Mouse (Mus musculus) MEL (cell line): ENCODE results near the gene Kif3b. TPM values are rescaled to one million over a fixed set of nuclear protein-coding genes. Genes with fewer than 3 reads are reported as not detected.

Experiments used
- DNase-seq: peaks from one replicate; pipeline ENCODE4 v3.0.0; 2011; ENCODE audit warnings: low read depth, low spot score
- H3K27ac ChIP-seq: 2 replicates; pipeline ENCODE4 v1.5.1; 2012; ENCODE audit warnings: low read depth, mild to moderate bottlenecking, control low read depth, low read length, moderate library complexity; ENCODE audit not compliant: control insufficient read depth
- H3K27me3 ChIP-seq, 2 experiments: fragments of 150-350 bp in 1 of 2; sonication (generic) in 1 of 2; 2 replicates each; pipeline ENCODE4 v1.6.1; 2012; ENCODE audit warnings: low read length in 2 of 2, mild to moderate bottlenecking in 2 of 2, improper control_type of control experiment in 1 of 2, moderate library complexity in 1 of 2; ENCODE audit not compliant: insufficient read depth in 2 of 2, control insufficient read depth in 1 of 2
- H3K36me3 ChIP-seq, 2 experiments: 2 replicates each; pipeline ENCODE4 v1.6.1; 2012 to 2014; ENCODE audit warnings: low read length in 2 of 2, improper control_type of control experiment in 1 of 2, inconsistent platforms in 1 of 2, mild to moderate bottlenecking in 1 of 2; ENCODE audit not compliant: insufficient read depth in 2 of 2, control insufficient read depth in 1 of 2
- H3K4me1 ChIP-seq, 2 experiments: fragments of 150-350 bp in 1 of 2; sonication (generic) in 1 of 2; 2 replicates each; pipeline ENCODE4 v1.6.1; 2012; ENCODE audit warnings: low read length in 2 of 2, improper control_type of control experiment in 1 of 2, mild to moderate bottlenecking in 1 of 2; ENCODE audit not compliant: insufficient read depth in 2 of 2, control insufficient read depth in 1 of 2
- H3K4me3 ChIP-seq, 2 experiments: fragments of 150-350 bp in 1 of 2; sonication (generic) in 1 of 2; 2 replicates each; pipeline ENCODE4 v1.5.1; 2012; ENCODE audit warnings: low read depth in 2 of 2, low read length in 2 of 2, mild to moderate bottlenecking in 2 of 2, moderate library complexity in 2 of 2, control low read depth in 1 of 2, improper control_type of control experiment in 1 of 2; ENCODE audit not compliant: control insufficient read depth in 1 of 2, insufficient read depth in 1 of 2
- H3K79me2 ChIP-seq: 2 replicates; pipeline ENCODE4 v1.6.1; 2012; ENCODE audit warnings: mild to moderate bottlenecking, low read length, moderate library complexity; ENCODE audit not compliant: control insufficient read depth, poor library complexity, insufficient read depth
- H3K9ac ChIP-seq: 2 replicates; pipeline ENCODE4 v1.6.1; 2012; ENCODE audit warnings: low read depth, mild to moderate bottlenecking, control low read depth, low read length, moderate library complexity; ENCODE audit not compliant: control insufficient read depth, poor library complexity, severe bottlenecking
- H3K9me3 ChIP-seq: fragments of 150-350 bp; sonication (generic); replicated peaks from 2 replicates; pipeline ENCODE4 v1.6.1; 2012; ENCODE audit warnings: mild to moderate bottlenecking, low read length, improper control_type of control experiment, moderate library complexity; ENCODE audit not compliant: insufficient read depth
- BHLHE40 ChIP-seq: IDR thresholded peaks from 2 replicates; pipeline ENCODE4 v1.6.1; 2012; ENCODE audit warnings: low read depth, mild to moderate bottlenecking, inconsistent platforms, low read length, improper control_type of control experiment, borderline replicate concordance
- CHD1 ChIP-seq: IDR thresholded peaks from 2 replicates; pipeline ENCODE4 v1.6.1; 2012; ENCODE audit warnings: low read depth, mild to moderate bottlenecking, inconsistent platforms, low read length, improper control_type of control experiment
- E2F4 ChIP-seq: IDR thresholded peaks from 2 replicates; pipeline ENCODE4 v1.6.1; 2011; ENCODE audit warnings: low read depth, low read length, improper control_type of control experiment, borderline replicate concordance
- EP300 ChIP-seq, 2 experiments: IDR thresholded peaks; 2 replicates each; pipeline ENCODE4 v1.6.1; 2011; ENCODE audit warnings: improper control_type of control experiment in 2 of 2, low read length in 2 of 2, low read depth in 1 of 2, mild to moderate bottlenecking in 1 of 2
- ETS1 ChIP-seq: IDR thresholded peaks from 2 replicates; pipeline ENCODE4 v1.6.1; 2012; ENCODE audit warnings: low read depth, mild to moderate bottlenecking, inconsistent platforms, low read length, improper control_type of control experiment, moderate library complexity
- GATA1 ChIP-seq: IDR thresholded peaks from 2 replicates; pipeline ENCODE4 v1.6.1; 2011; ENCODE audit warnings: low read depth, low read length, improper control_type of control experiment
- MAX ChIP-seq: IDR thresholded peaks from 2 replicates; pipeline ENCODE4 v1.6.1; 2011; ENCODE audit warnings: low read length, improper control_type of control experiment
- MXI1 ChIP-seq: IDR thresholded peaks from 2 replicates; pipeline ENCODE4 v1.6.1; 2011; ENCODE audit warnings: mild to moderate bottlenecking, low read depth, low read length, improper control_type of control experiment
- MYC ChIP-seq: IDR thresholded peaks from 2 replicates; pipeline ENCODE4 v1.6.1; 2011; ENCODE audit warnings: low read depth, mild to moderate bottlenecking, low read length, improper control_type of control experiment, moderate library complexity
- POLR2AphosphoS5 ChIP-seq: IDR thresholded peaks from 2 replicates; pipeline ENCODE4 v1.6.1; 2012; ENCODE audit warnings: low read depth, borderline replicate concordance, mild to moderate bottlenecking, inconsistent platforms, low read length, moderate library complexity, mixed read lengths
- RCOR1 ChIP-seq: IDR thresholded peaks from 2 replicates; pipeline ENCODE4 v1.6.1; 2012; ENCODE audit warnings: low read depth, mild to moderate bottlenecking, inconsistent platforms, low read length, improper control_type of control experiment
- TAL1 ChIP-seq: IDR thresholded peaks from 2 replicates; pipeline ENCODE4 v1.6.1; 2012; ENCODE audit warnings: mild to moderate bottlenecking, inconsistent platforms, low read length, moderate library complexity, mixed read lengths
- TBP ChIP-seq: IDR thresholded peaks from 2 replicates; pipeline ENCODE4 v1.8.0; 2011; ENCODE audit warnings: low read depth, low read length, improper control_type of control experiment
- TCF12 ChIP-seq: IDR thresholded peaks from 2 replicates; pipeline ENCODE4 v1.6.1; 2014; ENCODE audit warnings: low read depth, mild to moderate bottlenecking, inconsistent platforms, low read length, improper control_type of control experiment, moderate library complexity
- USF1 ChIP-seq: IDR thresholded peaks from 2 replicates; pipeline ENCODE4 v1.6.1; 2014; ENCODE audit warnings: low read depth, mild to moderate bottlenecking, inconsistent platforms, low read length, improper control_type of control experiment, moderate library complexity
- ZNF384 ChIP-seq: IDR thresholded peaks from 2 replicates; pipeline ENCODE4 v1.6.1; 2012; ENCODE audit warnings: low read depth, mild to moderate bottlenecking, inconsistent platforms, low read length, improper control_type of control experiment
- polyA plus RNA-seq, 2 experiments: library from polyadenylated mRNA; stranded (reverse) in 1 of 2; unstranded in 1 of 2; fragments of >175 nt in 1 of 2; fragments of >200 nt in 1 of 2; gene quantifications; 2 replicates each; pipeline versions ENCODE4 v1.2.1 to v1.2.4; 2012; ENCODE audit warnings: low replicate concordance in 2 of 2, low read depth in 1 of 2; ENCODE audit not compliant: insufficient read length in 2 of 2, insufficient read depth in 1 of 2, missing spikeins in 1 of 2
- total RNA-seq: library from RNA; depleted of rRNA; stranded (reverse); fragments of 300-350 nt; gene quantifications from 2 replicates; pipeline ENCODE4 v1.2.3, GENCODE M21; 2012

The Kif3b gene
- total and polyA plus RNA-seq, 3 experiments: 11.0 to 34.2 (median 17.9) TPM

GRCm38 (mm10) chr2:153286524-153286923, 4.7 kb upstream of the Kif3b start:
- peak; percentile 69 for DNase-seq
- no peak overlapping the region for H3K27ac ChIP-seq
- H3K79me2 ChIP-seq: peaks cover 2% of the 10 kb centered on the region
- peak; percentile 53; the same call in 1 of the 2 replicates for TF ChIP-seq TCF12
- TF ChIP-seq ETS1: 0 out of 2 replicates have a peak, but pooled peaks have one; percentile 15
- no peak for TF ChIP-seq POLR2AphosphoS5
- TF ChIP-seq BHLHE40: no peak
- peak; percentile 55; the same call in 1 of the 2 replicates for TF ChIP-seq MYC
- peak; percentile 83 for TF ChIP-seq RCOR1
- TF ChIP-seq TAL1: peak; percentile 71
- peak; percentile 63 for TF ChIP-seq GATA1
- peak; percentile 63 to 64; a peak in 2 of 4 replicates for TF ChIP-seq EP300 (IDR thresholded peaks at IDR 0.05; ENCODE audit: low read depth in 1 of 2, low read length in 2 of 2)
- no peak for TF ChIP-seq ZNF384
- no peak for TF ChIP-seq MXI1
- TF ChIP-seq, all 39 proteins: peak for 7
- no peaks in the 10 kb centered on the region for H3K27me3 ChIP-seq
- no peak overlapping the region for H3K9ac ChIP-seq
- peaks cover 0 to 30% of the 10 kb centered on the region in 2 experiments; a peak in 2 of 4 replicates for H3K4me1 ChIP-seq
- H3K4me3 ChIP-seq: no peak overlapping the region
- no peaks in the 10 kb centered on the region for H3K9me3 ChIP-seq
- H3K36me3 ChIP-seq: peaks cover 0 to 12% of the 10 kb centered on the region in 2 experiments; a peak in 2 of 4 replicates

DNA sequence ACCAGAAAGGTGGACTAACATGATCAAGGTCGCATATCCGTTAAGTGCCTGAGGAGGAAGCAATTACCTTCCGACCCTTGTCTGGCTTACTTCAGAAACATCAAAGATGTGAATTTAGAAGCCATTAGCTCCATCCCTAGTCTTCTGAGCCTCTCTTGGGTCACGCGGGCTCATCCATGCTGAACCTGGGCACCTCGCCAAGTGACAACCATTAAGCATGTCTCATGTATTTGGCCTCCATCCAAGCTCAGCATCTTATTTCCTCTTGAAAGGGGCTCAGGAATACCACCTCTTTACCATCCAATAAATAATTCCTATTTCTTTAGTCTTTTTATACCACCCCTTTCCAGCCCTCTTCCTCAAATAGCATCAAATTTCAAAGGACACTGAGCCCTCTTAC, 3.4 kb upstream of the Kif3b start:
- H3K27ac ChIP-seq: no peak overlapping the region
- H3K9ac ChIP-seq: no peak overlapping the region
- peaks cover 0 to 12% of the 10 kb centered on the region in 2 experiments; a peak in 2 of 4 replicates for H3K36me3 ChIP-seq
- H3K4me3 ChIP-seq: no peak overlapping the region
- peak; percentile 38; the same call in 1 of the 2 replicates for TF ChIP-seq MXI1
- TF ChIP-seq TBP: no peak
- peak; percentile 63; the same call in 1 of the 2 replicates for TF ChIP-seq MYC
- peak; percentile 63 for TF ChIP-seq MAX
- TF ChIP-seq CHD1: no peak
- TF ChIP-seq E2F4: no peak
- TF ChIP-seq BHLHE40: peak; percentile 11; the same call in 1 of the 2 replicates
- peak; percentile 80 for TF ChIP-seq USF1
- peak in 1 of 2 experiments; percentile 27; a peak in 1 of 4 replicates for TF ChIP-seq EP300 (IDR thresholded peaks at IDR 0.05; ENCODE audit: low read depth in 1 of 2, low read length in 2 of 2)
- H3K4me1 ChIP-seq: peaks cover 0 to 30% of the 10 kb centered on the region in 2 experiments; a peak in 3 of 4 replicates
- no peaks in the 10 kb centered on the region for H3K27me3 ChIP-seq
- peak; percentile 87 for DNase-seq
- H3K9me3 ChIP-seq: no peaks in the 10 kb centered on the region
- peaks cover 3% of the 10 kb centered on the region for H3K79me2 ChIP-seq
